In genomic region chr13:63278796-63279475, GRCm38 (mm10) we compare ENCODE assay signal across 8 mouse cellular contexts.
DNase-seq lines count a peak whose midpoint lies in the region; ATAC-seq and TF ChIP-seq lines count a peak whose summit lies in the region.

No protein-coding gene starts in this region.

- no peak for DNase-seq in layer of hippocampus, adult 2 months (ENCODE audit: low spot score in 2 of 2)
- no peak for DNase-seq in layer of hippocampus, postnatal 36 days
- DNase-seq in embryo, embryonic 11 days, result peak; percentile 75
- peak; percentile 75 for DNase-seq in kidney, postnatal 0 days (ENCODE audit: low spot score)
- peak; percentile 84 for DNase-seq in lung, postnatal 25 days (ENCODE audit: low spot score)
- DNase-seq in cerebellum, adult 9-11 months, result no peak

- peak overlapping the region; percentile 40 for H3K27ac ChIP-seq in layer of hippocampus, adult 2 months
- peak overlapping the region; percentile 69 for H3K27ac ChIP-seq in heart, embryonic 15.5 days
- peak overlapping the region; percentile 82 for H3K27ac ChIP-seq in kidney, postnatal 0 days
- H3K27ac ChIP-seq in stomach, embryonic 14.5 days (ENCODE audit: low read length), result peak overlapping the region; percentile 86

- H3K9ac ChIP-seq in heart, embryonic 15.5 days, result no peak overlapping the region
- peak overlapping the region; percentile 46; the same call in 1 of the 2 replicates for H3K9ac ChIP-seq in kidney, postnatal 0 days (ENCODE audit: low read depth, low read length)
- H3K9ac ChIP-seq in stomach, embryonic 14.5 days (replicated peaks; ENCODE audit: low read depth, low read length), result no peak overlapping the region; the same call in 1 of the 2 replicates

- peak; percentile 75 for ATAC-seq in heart, embryonic 15.5 days (replicated peaks; ENCODE audit: insufficient number of reproducible peaks, insufficient read depth, low FRiP score, low read depth)
- peak; percentile 34 for ATAC-seq in kidney, postnatal 0 days (replicated peaks; ENCODE audit: low FRiP score, low read depth)
- ATAC-seq in stomach, embryonic 14.5 days (ENCODE audit: insufficient number of reproducible peaks, insufficient read depth, low FRiP score, low read depth), result peak; percentile 57; the same call in 1 of the 2 replicates

- H3K9me3 ChIP-seq in heart, embryonic 15.5 days (replicated peaks), result no peaks in the 10 kb centered on the region
- no peaks in the 10 kb centered on the region for H3K9me3 ChIP-seq in kidney, postnatal 0 days (replicated peaks; ENCODE audit: low read length)
- H3K9me3 ChIP-seq in stomach, embryonic 14.5 days (ENCODE audit: control insufficient read depth, low read depth, low read length), result no peaks in the 10 kb centered on the region

- peaks cover 12% of the 10 kb centered on the region; the same call in 1 of the 2 replicates for H3K36me3 ChIP-seq in heart, embryonic 15.5 days
- peaks cover 8% of the 10 kb centered on the region for H3K36me3 ChIP-seq in kidney, postnatal 0 days (ENCODE audit: insufficient read depth, low read length)
- H3K36me3 ChIP-seq in stomach, embryonic 14.5 days (ENCODE audit: control insufficient read depth, insufficient read depth, low read length), result peaks cover 17% of the 10 kb centered on the region

- no peaks in the 10 kb centered on the region for H3K27me3 ChIP-seq in heart, embryonic 15.5 days
- H3K27me3 ChIP-seq in kidney, postnatal 0 days (ENCODE audit: insufficient read depth, low read length), result no peaks in the 10 kb centered on the region
- H3K27me3 ChIP-seq in stomach, embryonic 14.5 days (ENCODE audit: control insufficient read depth, insufficient read depth, low read length), result no peaks in the 10 kb centered on the region

- WGBS in heart, embryonic 15.5 days, result 20% methylated on average over 10 of the region's 10 CpGs
- WGBS in kidney, postnatal 0 days, result 16% methylated on average over 10 of the region's 10 CpGs
- WGBS in stomach, embryonic 14.5 days, result 18% methylated on average over 10 of the region's 10 CpGs

- H3K4me3 ChIP-seq in layer of hippocampus, adult 2 months, result peak overlapping the region; percentile 18; the same call in 1 of the 2 replicates
- H3K4me3 ChIP-seq in heart, embryonic 15.5 days, result peak overlapping the region; percentile 18
- peak overlapping the region; percentile 27 for H3K4me3 ChIP-seq in kidney, postnatal 0 days (replicated peaks; ENCODE audit: low read depth, low read length)
- H3K4me3 ChIP-seq in stomach, embryonic 14.5 days (ENCODE audit: low read depth, low read length), result peak overlapping the region; percentile 19

- H3K4me2 ChIP-seq in heart, embryonic 15.5 days, result peak overlapping the region; percentile 47
- peak overlapping the region; percentile 59 for H3K4me2 ChIP-seq in kidney, postnatal 0 days (ENCODE audit: low read length)
- H3K4me2 ChIP-seq in stomach, embryonic 14.5 days (replicated peaks; ENCODE audit: low read depth, low read length), result peak overlapping the region; percentile 29

- TF ChIP-seq CTCF in layer of hippocampus, adult 2 months (conservative IDR thresholded peaks at IDR 0.05), result no peak
- TF ChIP-seq CTCF in kidney, postnatal 0 days (IDR thresholded peaks at IDR 0.05; ENCODE audit: low read depth), result no peak

- H3K4me1 ChIP-seq in heart, embryonic 15.5 days (replicated peaks), result peaks cover 71% of the 10 kb centered on the region
- peaks cover 42% of the 10 kb centered on the region for H3K4me1 ChIP-seq in kidney, postnatal 0 days (replicated peaks; ENCODE audit: insufficient read depth, low read length)
- peaks cover 51% of the 10 kb centered on the region for H3K4me1 ChIP-seq in stomach, embryonic 14.5 days (ENCODE audit: control insufficient read depth, insufficient read depth, low read length)

Comparison
In these comparisons a context has a peak if more than half of its experiments do, and no peak if none do; other contexts are left out.
1. DNase-seq: peak in embryo, embryonic 11 days (single experiment), kidney, postnatal 0 days (single experiment) and lung, postnatal 25 days (single experiment); none in layer of hippocampus, adult 2 months (0 of 2), layer of hippocampus, postnatal 36 days (0 of 2) and cerebellum, adult 9-11 months (single experiment).
2. Peak in every context shown above with its lines, with median percentiles within 50 percentile points of each other: H3K27ac ChIP-seq, H3K4me3 ChIP-seq, ATAC-seq and H3K4me2 ChIP-seq.